15 mouse cellular contexts compared by ENCODE assay signal in the genomic region with DNA sequence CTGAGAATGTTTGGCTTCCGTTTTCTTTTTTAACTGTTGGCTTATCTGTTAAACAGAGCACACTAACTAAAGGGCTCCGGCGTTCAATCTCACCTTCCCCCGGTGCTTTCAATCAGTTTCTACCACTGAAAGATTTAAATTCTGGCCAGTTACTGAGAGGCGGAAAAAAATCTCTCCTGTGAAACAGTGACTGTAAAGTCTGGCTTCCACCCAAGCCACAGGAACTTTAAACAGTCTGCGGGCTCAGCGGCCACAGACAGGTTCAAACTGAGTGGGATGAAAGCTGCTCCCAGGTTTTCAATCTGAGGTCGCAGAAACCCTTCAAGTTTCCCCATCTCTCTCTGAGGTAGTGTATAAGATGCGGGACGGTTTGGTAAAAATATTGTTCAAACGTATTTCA.
A peak's percentile ranks its signal among the peaks of the same experiment; 100 is the strongest.
DNase-seq lines count a peak whose midpoint lies in the region; ATAC-seq and TF ChIP-seq lines count a peak whose summit lies in the region.
"Had no signal": no experiment of that assay in that cellular context is flagged by ENCODE, and none has a peak within 500 bp of the region (broad histone marks: within the 10 kb centered on the region; RNA-seq: fewer than 3 reads in every experiment).

No protein-coding gene starts in this region.

- TF ChIP-seq CTCF in lung, embryonic 14.5 days (IDR thresholded peaks at IDR 0.05; ENCODE audit: low read depth), result no peak
- no peak for TF ChIP-seq CTCF in hindbrain, postnatal 0 days (IDR thresholded peaks at IDR 0.05; ENCODE audit: low read depth)

- no peaks in the 10 kb centered on the region for H3K27me3 ChIP-seq in lung, embryonic 14.5 days (ENCODE audit: insufficient read depth, low read length)
- no peaks in the 10 kb centered on the region for H3K27me3 ChIP-seq in hindbrain, postnatal 0 days (ENCODE audit: insufficient read depth, low read length)
- H3K27me3 ChIP-seq: heart, embryonic 12.5 days; limb, embryonic 15.5 days; lung, embryonic 15.5 days; midbrain, embryonic 13.5 days had no signal

- H3K9me3 ChIP-seq in lung, embryonic 14.5 days (ENCODE audit: low read depth, low read length), result no peaks in the 10 kb centered on the region
- H3K9me3 ChIP-seq in hindbrain, postnatal 0 days (ENCODE audit: low read length), result no peaks in the 10 kb centered on the region
- H3K9me3 ChIP-seq: heart, embryonic 12.5 days; limb, embryonic 15.5 days; lung, embryonic 15.5 days; midbrain, embryonic 13.5 days had no signal

- DNase-seq in kidney, postnatal 10 days, result peak; percentile 11
- no peak for DNase-seq in kidney, adult 18-20 months
- peak; percentile 6 for DNase-seq in 3134 (ENCODE audit: extremely low read depth, insufficient read length, low spot score)
- peak; percentile 64 for DNase-seq in Muller cell, postnatal 12 days (ENCODE audit: inconsistent ontology term)
- DNase-seq in lung, embryonic 14.5 days, result peak; percentile 46
- DNase-seq in layer of hippocampus, adult 8-10 months (ENCODE audit: low spot score in 2 of 2), result no peak
- DNase-seq in hindbrain, postnatal 0 days (ENCODE audit: low spot score), result no peak
- no peak for DNase-seq in frontal cortex, postnatal 10 days (ENCODE audit: low spot score in 2 of 2)
- DNase-seq: cerebellum, adult 2 months; layer of hippocampus, postnatal 36 days had no signal

- no peaks in the 10 kb centered on the region for H3K4me1 ChIP-seq in lung, embryonic 14.5 days (ENCODE audit: insufficient read depth)
- no peaks in the 10 kb centered on the region for H3K4me1 ChIP-seq in hindbrain, postnatal 0 days (ENCODE audit: insufficient read depth, low read length)
- H3K4me1 ChIP-seq: heart, embryonic 12.5 days; limb, embryonic 15.5 days; lung, embryonic 15.5 days; midbrain, embryonic 13.5 days had no signal

- WGBS in lung, embryonic 14.5 days, result 47% methylated on average over 11 of the region's 11 CpGs
- 74% methylated on average over 11 of the region's 11 CpGs for WGBS in hindbrain, postnatal 0 days

- H3K4me2 ChIP-seq in lung, embryonic 14.5 days, result no peak overlapping the region
- H3K4me2 ChIP-seq in hindbrain, postnatal 0 days (ENCODE audit: low read depth, low read length), result no peak overlapping the region
- H3K4me2 ChIP-seq: heart, embryonic 12.5 days; limb, embryonic 15.5 days; lung, embryonic 15.5 days; midbrain, embryonic 13.5 days had no signal

- H3K4me3 ChIP-seq in lung, embryonic 14.5 days (ENCODE audit: low read depth, low read length), result no peak overlapping the region
- H3K4me3 ChIP-seq in hindbrain, postnatal 0 days (ENCODE audit: low read length), result no peak overlapping the region
- H3K4me3 ChIP-seq: heart, embryonic 12.5 days; limb, embryonic 15.5 days; lung, embryonic 15.5 days; midbrain, embryonic 13.5 days had no signal

- no peak for ATAC-seq in lung, embryonic 14.5 days (ENCODE audit: insufficient read depth)
- ATAC-seq in hindbrain, postnatal 0 days, result no peak
- ATAC-seq: intestine, postnatal 0 days; midbrain, embryonic 13.5 days had no signal

- H3K36me3 ChIP-seq in lung, embryonic 14.5 days (ENCODE audit: insufficient read depth), result no peaks in the 10 kb centered on the region
- no peaks in the 10 kb centered on the region for H3K36me3 ChIP-seq in hindbrain, postnatal 0 days (ENCODE audit: insufficient read depth, low read length)
- H3K36me3 ChIP-seq: heart, embryonic 12.5 days; limb, embryonic 15.5 days; lung, embryonic 15.5 days; midbrain, embryonic 13.5 days had no signal

- H3K27ac ChIP-seq in lung, embryonic 14.5 days (ENCODE audit: low read depth), result no peak overlapping the region
- H3K27ac ChIP-seq in hindbrain, postnatal 0 days, result no peak overlapping the region
- H3K27ac ChIP-seq: limb, embryonic 15.5 days; lung, embryonic 15.5 days; midbrain, embryonic 13.5 days had no signal

- H3K9ac ChIP-seq in lung, embryonic 14.5 days, result no peak overlapping the region
- no peak overlapping the region for H3K9ac ChIP-seq in hindbrain, postnatal 0 days (replicated peaks; ENCODE audit: low read length)
- H3K9ac ChIP-seq: heart, embryonic 12.5 days; limb, embryonic 15.5 days; lung, embryonic 15.5 days; midbrain, embryonic 13.5 days had no signal

Comparison
In these comparisons a context has a peak if more than half of its experiments do, and no peak if none do; other contexts are left out.
1. DNase-seq: peak in kidney, postnatal 10 days (single experiment), 3134 (single experiment), Muller cell, postnatal 12 days (single experiment) and lung, embryonic 14.5 days (single experiment); none in kidney, adult 18-20 months (single experiment), layer of hippocampus, adult 8-10 months (0 of 2), hindbrain, postnatal 0 days (single experiment) and frontal cortex, postnatal 10 days (0 of 2).